Mouse (Mus musculus) embryonic facial prominence, embryonic 12.5 days (tissue): Measurements from ENCODE around the gene R3hcc1l. TPM values are rescaled to one million over a fixed set of nuclear protein-coding genes. Genes with fewer than 3 reads are reported as not detected.
A peak's percentile ranks its signal among the peaks of the same experiment; 100 is the strongest.

Experiments used
- ATAC-seq: fragments of 200-750 bp; cut with Nextera tagmentation; 2 replicates; pipeline ENCODE4 v1.8.0; 2017; ENCODE audit not compliant: insufficient number of reproducible peaks, insufficient read depth, low FRiP score, low TSS enrichment
- H3K27ac ChIP-seq: fragments of 300-500 bp; sonication (generic); 2 replicates; pipeline ENCODE4 v1.5.1; 2016; ENCODE audit warnings: mild to moderate bottlenecking
- H3K27me3 ChIP-seq: fragments of 300-500 bp; sonication (generic); 2 replicates; pipeline ENCODE4 v1.6.1; 2016; ENCODE audit warnings: mild to moderate bottlenecking, moderate library complexity
- H3K36me3 ChIP-seq: fragments of 300-500 bp; sonication (generic); 2 replicates; pipeline ENCODE4 v1.6.1; 2016; ENCODE audit warnings: mild to moderate bottlenecking
- H3K4me1 ChIP-seq: fragments of 300-500 bp; sonication (generic); 2 replicates; pipeline ENCODE4 v1.6.1; 2016
- H3K4me2 ChIP-seq: fragments of 300-500 bp; sonication (generic); replicated peaks from 2 replicates; pipeline ENCODE4 v1.6.1; 2016; ENCODE audit warnings: mild to moderate bottlenecking, moderate library complexity
- H3K4me3 ChIP-seq: fragments of 300-500 bp; sonication (generic); 2 replicates; pipeline ENCODE4 v1.5.1; 2016; ENCODE audit warnings: mild to moderate bottlenecking
- H3K9ac ChIP-seq: fragments of 300-500 bp; sonication (generic); 2 replicates; pipeline ENCODE4 v1.6.1; 2016; ENCODE audit warnings: mild to moderate bottlenecking, moderate library complexity
- H3K9me3 ChIP-seq: fragments of 300-500 bp; sonication (generic); 2 replicates; pipeline ENCODE4 v1.6.1; 2016; ENCODE audit warnings: mild to moderate bottlenecking, moderate library complexity
- WGBS: fragments of 180-500 bp; shearing (Covaris S2); methylation state at CpG from one replicate; pipeline ENCODE4 v1.1.7; 2016; 5-methylcytosine and 5-hydroxymethylcytosine counted together
- polyA plus RNA-seq: library from polyadenylated mRNA; unstranded; fragments of >200 nt; fragmentation: Nextera tagmentation; extraction: Ambion mirVana; gene quantifications from 2 replicates; pipeline ENCODE4 v1.2.1, GENCODE M21; 2016

The R3hcc1l gene
- polyA plus RNA-seq, 1 experiment from 2014 or later = 24.8 TPM

GRCm38 (mm10) chr19:42636631-42637030 is 118.1 kb downstream of the R3hcc1l start:
- no peak overlapping the region for H3K4me3 ChIP-seq
- WGBS = 45% methylated on average over 11 of the region's 11 CpGs
- H3K9me3 ChIP-seq = no peaks in the 10 kb centered on the region
- no peak for ATAC-seq
- no peaks in the 10 kb centered on the region for H3K27me3 ChIP-seq
- H3K9ac ChIP-seq = no peak overlapping the region
- H3K36me3 ChIP-seq = no peaks in the 10 kb centered on the region
- no peak overlapping the region for H3K27ac ChIP-seq
- H3K4me1 ChIP-seq = peaks cover 20% of the 10 kb centered on the region
- H3K4me2 ChIP-seq = no peak overlapping the region

- no peaks in the 10 kb centered on the region for H3K9me3 ChIP-seq
- H3K9ac ChIP-seq = no peak overlapping the region
- H3K4me3 ChIP-seq = no peak overlapping the region
- WGBS = 13% methylated on average over 8 of the region's 8 CpGs
- H3K27me3 ChIP-seq = no peaks in the 10 kb centered on the region
- H3K4me2 ChIP-seq = no peak overlapping the region
- no peak for ATAC-seq
- 0 out of 2 replicates have a peak overlapping the region, but pooled peaks have one; percentile 51 for H3K27ac ChIP-seq
- H3K36me3 ChIP-seq = no peaks in the 10 kb centered on the region
- peaks cover 16% of the 10 kb centered on the region for H3K4me1 ChIP-seq
These were observed 120.3 kb downstream of the R3hcc1l start for GRCm38 (mm10) chr19:42638604-42639481.

- Histone ChIP-seq H3K4me2 (no peak overlapping the region), H3K9me3 (no peaks in the 10 kb centered on the region), H3K4me1 (peaks cover 16% of the 10 kb centered on the region), H3K27me3 (no peaks in the 10 kb centered on the region), H3K9ac (no peak overlapping the region), H3K27ac (0 out of 2 replicates have a peak overlapping the region, but pooled peaks have one; percentile 51), H3K4me3 (no peak overlapping the region), H3K36me3 (no peaks in the 10 kb centered on the region)
- no peak for ATAC-seq
- 61% methylated on average over 8 of the region's 8 CpGs for WGBS
These were observed 121.0 kb downstream of the R3hcc1l start for GRCm38 (mm10) chr19:42639544-42639943.

DNA sequence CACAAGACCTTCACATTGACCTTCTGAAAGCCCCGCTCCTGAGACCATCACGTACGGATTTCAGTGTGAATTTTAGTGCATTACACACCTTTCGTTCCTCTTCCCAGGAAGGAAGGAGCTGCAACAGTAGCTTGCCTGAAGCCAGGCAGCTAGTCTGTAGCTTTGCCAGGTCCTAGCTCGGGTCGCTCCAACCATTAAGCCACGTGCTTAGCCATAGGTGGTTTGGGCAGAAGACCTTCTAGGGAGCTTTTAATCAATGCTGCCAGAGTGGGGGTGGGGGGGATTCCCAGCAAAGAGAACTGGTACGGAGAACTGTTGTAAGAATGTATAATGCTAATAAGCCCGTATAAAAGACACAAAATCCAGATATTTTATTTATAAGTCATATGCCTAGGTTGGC is 121.7 kb downstream of the R3hcc1l start:
- Histone ChIP-seq H3K4me1 (peaks cover 16% of the 10 kb centered on the region), H3K9me3 (no peaks in the 10 kb centered on the region), H3K36me3 (no peaks in the 10 kb centered on the region), H3K9ac (no peak overlapping the region), H3K4me2 (no peak overlapping the region), H3K4me3 (no peak overlapping the region), H3K27me3 (no peaks in the 10 kb centered on the region), H3K27ac (no peak overlapping the region)
- 87% methylated on average over 9 of the region's 9 CpGs for WGBS
- ATAC-seq = no peak

Other genes with a start within 250 kb of the R3hcc1l start
- gene Crtac1, start 87.0 kb upstream of the R3hcc1l start, polyA plus RNA-seq = 5.2 and 6.5 TPM in 2 replicates
- gene Loxl4, start 94.1 kb downstream of the R3hcc1l start, polyA plus RNA-seq = 0.42 and 0.55 TPM in 2 replicates
- 1.4 and 1.6 TPM in 2 replicates for gene Pyroxd2, start 234.0 kb downstream of the R3hcc1l start, polyA plus RNA-seq